Mouse (Mus musculus): Measurements from ENCODE around the gene Fgfr1op2. TPM values are rescaled to one million over a fixed set of nuclear protein-coding genes. Genes with fewer than 3 reads are reported as not detected.

Gene Fgfr1op2
- polyA plus RNA-seq (2014; fragmentation: Illumina TruSeq; extraction: RNeasy Lipid Tissue Mini Kit (QIAGEN cat#74804); ENCODE audit: low read depth, low replicate concordance) = 540 TPM

GRCm38 (mm10) chr6:146576903-146577302 is at the start of gene Fgfr1op2:
Gene Fgfr1op2, plus strand, starts transcription at chr6:146577203.

GRCm38 (mm10) chr6:146577310-146578109 is 507 bp downstream of the Fgfr1op2 start, which contains the start of gene Ints13:
Gene Ints13, minus strand, starts transcription at chr6:146577835.

GRCm38 (mm10) chr6:146642276-146643183 is 65.5 kb downstream of the Fgfr1op2 start, which contains the start of the genes Med21 and Tm7sf3:
Gene Med21, plus strand, starts transcription at chr6:146642547.
Gene Tm7sf3, minus strand, starts transcription at chr6:146642824.

Other genes with a start within 250 kb of the Fgfr1op2 start
- 2.3 TPM for gene Itpr2, start 75.0 kb upstream of the Fgfr1op2 start, polyA plus RNA-seq (2014; fragmentation: Illumina TruSeq; extraction: RNeasy Lipid Tissue Mini Kit (QIAGEN cat#74804); ENCODE audit: low read depth, low replicate concordance)
- gene Ints13, start 632 bp downstream of the Fgfr1op2 start, polyA plus RNA-seq (2014; fragmentation: Illumina TruSeq; extraction: RNeasy Lipid Tissue Mini Kit (QIAGEN cat#74804); ENCODE audit: low read depth, low replicate concordance) = 289 TPM
- 194 TPM for gene Med21, start 65.3 kb downstream of the Fgfr1op2 start, polyA plus RNA-seq (2014; fragmentation: Illumina TruSeq; extraction: RNeasy Lipid Tissue Mini Kit (QIAGEN cat#74804); ENCODE audit: low read depth, low replicate concordance)
- gene Tm7sf3, start 65.6 kb downstream of the Fgfr1op2 start, polyA plus RNA-seq (2014; fragmentation: Illumina TruSeq; extraction: RNeasy Lipid Tissue Mini Kit (QIAGEN cat#74804); ENCODE audit: low read depth, low replicate concordance) = 9.3 TPM
- 14.9 TPM for gene Stk38l, start 147.8 kb downstream of the Fgfr1op2 start, polyA plus RNA-seq (2014; fragmentation: Illumina TruSeq; extraction: RNeasy Lipid Tissue Mini Kit (QIAGEN cat#74804); ENCODE audit: low read depth, low replicate concordance)
- 1.8 TPM for gene Arntl2, start 218.9 kb downstream of the Fgfr1op2 start, polyA plus RNA-seq (2014; fragmentation: Illumina TruSeq; extraction: RNeasy Lipid Tissue Mini Kit (QIAGEN cat#74804); ENCODE audit: low read depth, low replicate concordance)

All from testis, adult 10 weeks (tissue).